Mouse (Mus musculus): ENCODE measurements at regions not wholly inside any gene's neighbourhood (a gene's known extent, or its start where the extent isn't known, plus 50 kb on each side); places are given as distances from the start of the nearest gene placed in this dataset.

DNA sequence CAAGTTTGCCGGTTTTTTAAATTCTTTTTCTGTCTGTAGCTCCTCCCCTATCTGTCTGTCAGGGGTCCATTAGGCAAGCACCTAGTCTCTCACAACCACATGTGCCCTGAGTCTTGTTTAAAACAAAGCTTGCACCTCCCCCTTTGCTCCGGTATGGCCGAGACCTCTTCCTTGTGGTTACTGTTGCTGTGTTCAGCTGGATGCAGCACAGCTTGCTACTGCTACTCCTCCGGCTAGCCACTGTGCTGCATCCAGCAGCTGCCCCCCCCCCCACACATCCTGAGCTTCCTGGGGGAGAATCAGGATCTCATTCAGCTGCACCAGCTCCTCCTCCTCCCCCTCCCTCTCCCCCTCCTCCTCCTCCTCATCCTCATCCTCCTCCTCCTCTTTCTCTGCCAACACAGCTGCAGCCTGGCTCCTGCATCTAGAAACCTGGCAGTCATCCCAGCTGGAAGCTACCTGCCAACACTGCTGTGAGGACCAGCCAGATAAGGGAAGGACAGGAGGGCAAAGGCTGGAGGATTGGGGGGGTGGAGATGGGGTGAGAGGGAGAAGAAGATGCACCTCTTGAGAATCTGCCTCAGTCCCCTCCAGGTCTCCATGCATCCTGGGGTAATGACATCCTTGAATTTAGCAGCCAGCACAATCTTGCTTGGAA, 114.8 kb upstream of the Tmem260 start:
- DNase-seq: peak; percentile 38

DNA sequence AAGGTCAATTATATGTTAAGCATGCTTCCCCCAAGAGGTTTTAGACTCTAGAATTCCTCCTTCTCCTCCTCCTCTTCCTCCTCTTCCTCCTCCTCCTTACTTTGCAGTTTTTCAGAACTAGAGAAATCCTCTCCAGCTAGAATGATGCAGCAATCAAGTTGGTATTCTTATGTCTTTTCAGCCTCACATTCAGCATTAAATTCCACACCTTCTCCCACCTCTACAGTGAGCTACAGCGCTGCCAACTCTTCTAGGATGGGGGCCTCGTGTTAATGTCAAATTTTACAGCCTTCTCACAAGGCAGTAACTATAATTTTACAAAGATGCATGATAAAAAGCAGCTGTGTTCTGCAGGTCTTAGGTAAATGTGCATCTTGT, 114.3 kb upstream of the Tmem260 start:
- no peak for DNase-seq

- DNase-seq: no peak
Measured at GRCm38 (mm10) chr14:48332193-48332592, 113.7 kb upstream of the Tmem260 start.

DNA sequence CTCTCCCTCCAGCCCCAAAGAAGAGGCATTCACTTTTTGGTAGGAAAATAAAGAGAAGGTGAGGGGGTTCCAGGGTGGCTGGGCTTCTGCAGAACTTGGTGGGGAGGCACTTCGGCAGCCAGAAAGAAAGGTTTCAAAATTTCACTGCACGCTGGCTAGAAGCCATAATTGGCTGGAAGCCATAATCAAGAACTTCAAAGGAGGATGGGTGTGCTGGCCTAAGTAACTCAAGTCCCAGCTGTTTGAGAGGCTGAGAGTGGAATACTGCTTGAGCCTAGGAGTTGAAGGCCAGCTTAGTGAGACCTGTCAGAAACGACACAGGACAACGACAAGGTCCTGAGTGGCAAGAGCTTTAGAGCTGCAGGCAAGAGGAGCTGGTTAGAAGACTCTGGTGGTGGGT, 113.3 kb upstream of the Tmem260 start:
- no peak for DNase-seq

DNA sequence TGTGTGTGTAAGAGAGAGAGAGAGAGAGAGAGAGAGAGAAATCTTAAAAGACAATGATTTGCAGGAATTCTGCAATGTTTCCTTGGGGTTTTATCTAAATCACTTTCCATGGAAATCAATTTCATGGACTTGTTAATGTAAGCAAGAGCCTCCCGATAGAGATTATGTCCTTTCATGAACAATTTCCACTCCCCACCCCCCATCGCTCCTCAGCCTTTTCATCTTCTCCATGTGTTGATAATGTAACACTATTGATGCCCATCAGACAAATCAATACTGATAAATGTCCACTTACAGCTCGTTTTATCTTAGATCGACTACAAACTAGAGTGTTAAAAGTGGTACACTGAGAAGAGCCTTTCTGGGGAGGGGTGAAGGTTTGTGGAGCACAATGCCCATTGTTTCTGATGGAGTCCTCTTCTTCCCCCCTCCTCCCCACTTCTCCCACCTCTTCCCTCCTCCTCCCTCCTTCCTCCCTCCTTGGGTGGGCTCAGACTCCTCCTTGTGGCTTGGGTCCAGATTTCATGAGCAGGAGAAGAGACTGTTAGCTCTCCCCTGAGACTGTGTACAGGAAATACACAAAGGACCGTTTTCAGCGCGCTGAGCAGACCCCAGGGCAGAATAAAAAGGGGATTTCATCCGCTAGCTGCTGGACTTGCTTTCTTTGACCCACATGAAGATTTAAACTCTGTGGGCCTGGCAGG, 111.7 kb upstream of the Tmem260 start:
- no peak for DNase-seq

- no peak for DNase-seq
Measured at GRCm38 (mm10) chr14:48339434-48339833, 106.5 kb upstream of the Tmem260 start.

DNA sequence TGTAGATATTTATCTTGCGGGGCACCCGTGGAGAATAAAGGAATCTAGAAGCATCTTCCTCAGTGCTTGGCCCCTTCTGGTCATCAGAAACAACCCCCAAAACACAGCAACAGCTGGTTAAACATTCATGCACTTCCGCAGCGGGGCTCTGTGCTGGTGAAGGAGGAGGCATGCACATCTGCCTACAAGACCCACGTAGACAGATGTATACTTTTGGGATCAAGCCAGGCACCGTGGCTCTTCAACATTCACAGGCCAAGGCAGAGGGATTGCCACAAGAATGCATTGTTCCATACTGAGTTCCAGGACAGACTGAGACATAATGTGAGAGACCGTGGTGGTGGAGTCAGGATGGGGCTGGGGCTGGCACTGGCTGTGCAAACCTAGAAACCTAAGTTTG, 103.0 kb upstream of the Tmem260 start:
- no peak for DNase-seq

DNA sequence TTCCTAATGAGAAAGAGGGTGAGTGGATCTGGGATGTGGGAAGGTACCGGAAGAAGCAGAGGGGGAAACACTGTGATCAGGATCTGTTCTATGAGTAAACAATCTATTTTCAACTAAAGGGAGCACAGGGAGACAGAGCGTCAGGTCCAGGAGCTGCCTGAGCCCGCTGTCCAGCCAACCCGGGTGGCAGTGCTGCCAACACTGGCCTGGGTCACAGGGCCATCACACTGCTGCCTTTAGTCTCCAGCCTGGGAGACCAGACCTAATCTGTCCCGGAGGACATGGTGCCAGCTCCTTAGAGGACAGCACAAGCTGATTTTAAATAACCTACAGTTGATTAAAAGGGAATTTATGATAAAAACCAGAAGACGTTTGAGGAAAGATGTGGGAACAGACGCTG, 100.0 kb upstream of the Tmem260 start:
- DNase-seq: no peak

- no peak for DNase-seq
Measured at GRCm38 (mm10) chr14:48349392-48350044, 96.4 kb upstream of the Tmem260 start.

DNA sequence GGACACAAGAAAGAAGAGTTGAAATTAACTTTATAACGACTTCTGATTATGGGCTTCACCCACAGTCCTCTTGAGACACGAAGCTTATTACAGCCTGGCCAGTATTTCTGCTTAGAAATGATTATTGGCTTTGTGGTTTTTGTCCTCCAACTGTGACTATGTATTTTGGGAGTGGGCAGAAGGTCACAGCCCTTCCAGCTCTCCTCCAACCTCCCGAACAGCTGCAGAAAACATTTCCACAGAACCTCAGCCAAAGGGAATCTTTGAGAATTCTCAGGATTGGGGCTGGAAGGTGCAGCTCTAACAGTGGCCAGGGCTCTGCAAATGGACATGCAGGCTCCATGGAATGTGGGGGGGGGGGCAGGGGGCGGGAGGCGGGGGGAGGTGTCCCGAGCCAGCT, 94.3 kb upstream of the Tmem260 start:
- no peak for DNase-seq

DNA sequence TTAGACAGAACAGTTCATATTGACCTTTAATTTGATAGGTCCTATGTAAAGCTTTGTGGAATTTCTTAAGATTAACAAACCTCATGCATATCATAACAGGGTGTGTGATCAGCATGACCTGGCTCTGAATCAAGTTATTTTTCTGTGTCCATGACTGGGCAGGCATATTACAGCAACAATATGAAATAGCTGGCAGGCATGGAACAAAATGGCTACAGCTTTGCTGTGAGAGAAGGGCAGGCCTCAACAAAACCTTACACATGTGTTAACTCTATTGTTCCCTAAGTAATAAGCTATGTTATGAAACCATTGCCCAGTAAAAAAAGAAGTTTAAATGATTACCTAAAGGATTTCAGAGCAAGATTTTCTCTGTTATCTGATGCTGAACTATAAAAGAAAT, 93.1 kb upstream of the Tmem260 start:
- DNase-seq: no peak

GRCm38 (mm10) chr14:48354176-48354575, 91.7 kb upstream of the Tmem260 start:
- DNase-seq: no peak

DNA sequence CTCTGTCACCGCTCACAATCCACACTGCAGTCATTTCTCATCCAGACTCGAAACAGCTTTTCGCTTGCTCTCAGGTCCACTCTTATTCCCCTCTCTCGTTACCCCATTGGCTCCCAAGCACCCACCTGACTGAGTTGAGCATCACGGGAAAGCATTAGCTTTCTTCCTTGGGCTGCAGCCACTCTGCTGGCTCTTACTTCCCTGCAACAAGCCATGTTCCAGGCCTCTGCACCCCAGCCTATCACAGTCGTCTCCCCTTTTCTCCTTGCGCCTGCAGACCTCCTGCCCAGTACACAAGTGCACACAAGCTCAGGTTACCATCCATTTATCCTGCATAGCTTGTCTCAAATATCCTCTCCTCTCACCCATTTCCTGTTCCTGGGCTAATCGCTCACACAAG, 88.5 kb upstream of the Tmem260 start:
- no peak for DNase-seq

GRCm38 (mm10) chr14:48358487-48359159, 87.3 kb upstream of the Tmem260 start:
- DNase-seq: peak; percentile 16

- no peak for DNase-seq
Measured at GRCm38 (mm10) chr14:48361820-48362219, 84.1 kb upstream of the Tmem260 start.

- peak; percentile 76 for DNase-seq
Measured at GRCm38 (mm10) chr14:48367006-48367405, 78.9 kb upstream of the Tmem260 start.

DNA sequence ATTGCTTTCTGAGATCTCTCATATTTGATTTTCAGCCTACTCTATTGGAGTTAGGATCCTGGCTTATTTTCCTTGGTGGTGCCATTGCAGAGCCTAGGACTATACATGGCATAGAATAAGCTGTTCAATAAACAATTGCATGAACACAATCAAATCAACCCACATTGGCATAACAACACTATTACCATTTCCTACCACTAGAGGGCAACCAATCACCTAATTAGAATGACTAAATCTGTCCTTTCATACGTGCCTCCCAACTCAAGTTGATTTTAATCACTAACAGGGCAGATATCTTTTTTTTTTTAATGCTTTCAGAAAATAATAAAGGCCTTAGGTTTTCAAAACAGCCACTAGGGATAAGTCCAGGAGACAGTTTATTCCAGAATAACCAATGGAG, 75.6 kb upstream of the Tmem260 start:
- DNase-seq: peak; percentile 34

GRCm38 (mm10) chr14:48371766-48372165, 74.2 kb upstream of the Tmem260 start:
- DNase-seq: peak; percentile 80

DNA sequence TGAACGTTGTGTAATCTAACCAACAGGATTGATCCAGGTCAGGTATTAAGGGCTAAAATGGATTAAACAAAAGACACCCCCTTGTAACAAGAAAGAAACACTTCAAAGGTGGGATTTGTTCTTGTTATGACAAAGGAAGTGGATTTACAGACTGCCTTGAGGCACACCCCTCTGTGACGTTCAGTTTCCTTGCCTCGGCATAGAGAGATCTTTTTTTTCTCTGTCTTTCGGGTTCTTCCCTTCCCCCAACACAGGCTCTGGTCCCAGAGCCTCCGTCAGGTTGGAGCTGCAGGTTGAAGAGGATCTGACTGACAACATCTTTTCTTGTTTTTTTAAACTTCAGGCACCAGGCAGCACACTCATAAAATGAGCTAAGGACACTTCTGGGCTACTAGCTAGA, 69.8 kb upstream of the Tmem260 start:
- no peak for DNase-seq
